Comparison of ENCODE assay signal across 34 mouse cellular contexts in genomic region chr8:45028081-45028497, GRCm38 (mm10). TPM values are rescaled to one million over a fixed set of nuclear protein-coding genes. Genes with fewer than 3 reads are reported as not detected.
DNase-seq lines count a peak whose midpoint lies in the region; ATAC-seq lines count a peak whose summit lies in the region.
"Had no signal": no experiment of that assay in that cellular context is flagged by ENCODE, and none has a peak within 500 bp of the region (broad histone marks: within the 10 kb centered on the region; RNA-seq: fewer than 3 reads in every experiment).

No protein-coding gene starts in this region.

- 0 out of 2 replicates have a peak, but pooled peaks have one; percentile 26 for ATAC-seq in embryonic facial prominence, embryonic 14.5 days (ENCODE audit: low read depth)
- ATAC-seq in limb, embryonic 11.5 days (ENCODE audit: insufficient number of reproducible peaks, low FRiP score, low TSS enrichment, low read depth), result peak; percentile 78
- ATAC-seq: inflammation-experienced regulatory T-cells, adult 6 months; liver, embryonic 12.5 days; liver, postnatal 0 days; midbrain, embryonic 16.5 days had no signal

- no peak overlapping the region for H3K4me2 ChIP-seq in embryonic facial prominence, embryonic 14.5 days (ENCODE audit: low read depth, low read length)
- no peak overlapping the region for H3K4me2 ChIP-seq in limb, embryonic 11.5 days (ENCODE audit: low read depth, severe bottlenecking)
- H3K4me2 ChIP-seq: embryonic facial prominence, embryonic 13.5 days; forebrain, embryonic 12.5 days; heart, embryonic 13.5 days; hindbrain, embryonic 15.5 days; liver, embryonic 12.5 days; midbrain, embryonic 11.5 days had no signal

- no peak overlapping the region for H3K27ac ChIP-seq in embryonic facial prominence, embryonic 14.5 days (replicated peaks; ENCODE audit: low read depth, low read length)
- H3K27ac ChIP-seq in embryonic facial prominence, embryonic 10.5 days (replicated peaks), result no peak overlapping the region
- no peak overlapping the region for H3K27ac ChIP-seq in limb, embryonic 11.5 days (replicated peaks; ENCODE audit: low read depth, low read length)
- H3K27ac ChIP-seq: embryonic facial prominence, embryonic 13.5 days; forebrain, embryonic 12.5 days; gastrocnemius, adult 2 months; heart, embryonic 13.5 days; hindbrain, embryonic 10.5 days; hindbrain, embryonic 15.5 days; layer of hippocampus, adult 2 months; left cerebral cortex, adult 2 months; liver, embryonic 12.5 days had no signal

- H3K4me1 ChIP-seq in embryonic facial prominence, embryonic 14.5 days (ENCODE audit: control insufficient read depth, insufficient read depth, low read length), result no peaks in the 10 kb centered on the region
- no peaks in the 10 kb centered on the region for H3K4me1 ChIP-seq in embryonic facial prominence, embryonic 10.5 days
- no peaks in the 10 kb centered on the region for H3K4me1 ChIP-seq in limb, embryonic 11.5 days (ENCODE audit: control insufficient read depth, insufficient read depth, low read length)
- H3K4me1 ChIP-seq: forebrain, embryonic 12.5 days; heart, embryonic 13.5 days; hindbrain, embryonic 10.5 days; hindbrain, embryonic 15.5 days; liver, embryonic 12.5 days had no signal

- no peak overlapping the region for H3K9ac ChIP-seq in embryonic facial prominence, embryonic 14.5 days (ENCODE audit: low read depth, low read length)
- H3K9ac ChIP-seq in limb, embryonic 11.5 days (ENCODE audit: low read length), result no peak overlapping the region
- H3K9ac ChIP-seq: embryonic facial prominence, embryonic 13.5 days; forebrain, embryonic 12.5 days; heart, embryonic 13.5 days; hindbrain, embryonic 15.5 days; liver, embryonic 12.5 days; liver, postnatal 0 days had no signal

- H3K9me3 ChIP-seq in embryonic facial prominence, embryonic 14.5 days (ENCODE audit: control insufficient read depth, low read length), result peaks cover 30% of the 10 kb centered on the region
- peaks cover 9% of the 10 kb centered on the region; the same call in 1 of the 2 replicates for H3K9me3 ChIP-seq in embryonic facial prominence, embryonic 10.5 days
- H3K9me3 ChIP-seq in limb, embryonic 11.5 days (ENCODE audit: control insufficient read depth, low read length), result no peaks in the 10 kb centered on the region
- H3K9me3 ChIP-seq: forebrain, embryonic 12.5 days; heart, embryonic 13.5 days; hindbrain, embryonic 15.5 days had no signal

- WGBS in embryonic facial prominence, embryonic 14.5 days, result 53% methylated on average over 6 of the region's 6 CpGs
- 86% methylated on average over 6 of the region's 6 CpGs for WGBS in embryonic facial prominence, embryonic 10.5 days
- 38% methylated on average over 6 of the region's 6 CpGs for WGBS in limb, embryonic 11.5 days

- DNase-seq in embryonic facial prominence, embryonic 14.5 days (ENCODE audit: low spot score), result peak; percentile 41
- DNase-seq in embryonic facial prominence, embryonic 10.5 days (ENCODE audit: low spot score), result no peak
- DNase-seq in cerebellum, adult 9-10 months, result peak; percentile 50
- peak; percentile 50 to 55 for DNase-seq in cerebellum, postnatal 14 days
- peak; percentile 51 for DNase-seq in limb, embryonic 11.5 days (ENCODE audit: low spot score)
- DNase-seq in thymus, postnatal 10 days (ENCODE audit: low spot score in 2 of 2), result no peak
- DNase-seq in thymus, postnatal 36 days, result no peak
- DNase-seq in frontal cortex, postnatal 36 days (ENCODE audit: low spot score in 2 of 2), result no peak
- DNase-seq: adrenal gland, adult 8-10 months; B cell, adult 2 months; embryo, embryonic 11 days; gastrocnemius, adult 2 months; heart, postnatal 10 days; kidney, adult 2 months; kidney, postnatal 36 days; liver, postnatal 0 days; lung, postnatal 36 days; right cerebral cortex, postnatal 25 days; thymus, postnatal 25 days had no signal

- peaks cover 96% of the 10 kb centered on the region for H3K36me3 ChIP-seq in embryonic facial prominence, embryonic 14.5 days (ENCODE audit: control insufficient read depth, insufficient read depth, low read length)
- peaks cover 98% of the 10 kb centered on the region for H3K36me3 ChIP-seq in embryonic facial prominence, embryonic 10.5 days (replicated peaks)
- peaks cover 31% of the 10 kb centered on the region for H3K36me3 ChIP-seq in limb, embryonic 11.5 days (ENCODE audit: control insufficient read depth, insufficient read depth, low read length)

- no peak overlapping the region for H3K4me3 ChIP-seq in embryonic facial prominence, embryonic 14.5 days (ENCODE audit: low read depth, low read length)
- no peak overlapping the region for H3K4me3 ChIP-seq in embryonic facial prominence, embryonic 10.5 days
- H3K4me3 ChIP-seq in limb, embryonic 11.5 days (ENCODE audit: low read depth, low read length), result no peak overlapping the region
- H3K4me3 ChIP-seq: embryonic facial prominence, embryonic 13.5 days; erythroblast, embryonic 14.5 days; forebrain, embryonic 12.5 days; gastrocnemius, adult 2 months; heart, embryonic 13.5 days; hindbrain, embryonic 10.5 days; hindbrain, embryonic 15.5 days; layer of hippocampus, adult 2 months; left cerebral cortex, adult 2 months; liver, embryonic 12.5 days had no signal

- no peaks in the 10 kb centered on the region for H3K27me3 ChIP-seq in embryonic facial prominence, embryonic 14.5 days (replicated peaks; ENCODE audit: control insufficient read depth, insufficient read depth, low read length)
- no peaks in the 10 kb centered on the region for H3K27me3 ChIP-seq in embryonic facial prominence, embryonic 10.5 days (replicated peaks; ENCODE audit: low read depth, poor library complexity, severe bottlenecking)
- H3K27me3 ChIP-seq in limb, embryonic 11.5 days (ENCODE audit: control insufficient read depth, insufficient read depth, low read length), result no peaks in the 10 kb centered on the region
- H3K27me3 ChIP-seq: embryonic facial prominence, embryonic 13.5 days; forebrain, embryonic 12.5 days; heart, embryonic 13.5 days; hindbrain, embryonic 15.5 days; liver, embryonic 12.5 days had no signal

RNA-seq across cellular contexts. Expression of gene Mtnr1a, which starts 40.8 kb away (rescaled TPM):
- 0.34 TPM in 1 of 2 replicates, not detected in the other for polyA plus RNA-seq in embryonic facial prominence, embryonic 14.5 days (2014; fragmentation: Nextera tagmentation; extraction: Ambion mirVana)
- 0.09 TPM in 2 replicates for polyA plus RNA-seq in embryonic facial prominence, embryonic 10.5 days (2016; fragmentation: Nextera tagmentation; extraction: Ambion mirVana)
- not detected in 2 replicates for polyA plus RNA-seq in limb, embryonic 11.5 days (2014; fragmentation: Nextera tagmentation; extraction: Ambion mirVana)
- polyA plus RNA-seq: embryonic facial prominence, embryonic 13.5 days; erythroblast, embryonic 14.5 days; frontal cortex, adult 2 months; inflammation-experienced regulatory T-cells, adult 6 months; kidney, adult 2 months; kidney, embryonic 16.5 days; liver, embryonic 12.5 days; lung, embryonic 16.5 days had no signal

Comparison
In these comparisons a context has a peak if more than half of its experiments do, and no peak if none do; other contexts are left out.
1. DNase-seq: peak in embryonic facial prominence, embryonic 14.5 days (single experiment), cerebellum, adult 9-10 months (single experiment), cerebellum, postnatal 14 days (2 of 2) and limb, embryonic 11.5 days (single experiment); none in embryonic facial prominence, embryonic 10.5 days (single experiment), thymus, postnatal 10 days (0 of 2), thymus, postnatal 36 days (0 of 2) and frontal cortex, postnatal 36 days (0 of 2).